Mouse (Mus musculus) heart, adult 2 months (tissue): ENCODE data around the gene Rapgef5. TPM values are rescaled to one million over a fixed set of nuclear protein-coding genes. Genes with fewer than 3 reads are reported as not detected.
A peak's percentile ranks its signal among the peaks of the same experiment; 100 is the strongest.

ENCODE experiments used
- DNase-seq, 2 experiments: peaks; one replicate each; pipeline ENCODE4 v3.0.0; 2021
- H3K27ac ChIP-seq: fragments of 200-600 bp; 2 replicates; pipeline ENCODE4 v1.8.1; 2022
- H3K27me3 ChIP-seq: fragments of 200-500 bp; 2 replicates; pipeline ENCODE4 v1.6.1; 2012; ENCODE audit warnings: mild to moderate bottlenecking, low read length, inconsistent platforms, mixed read lengths; ENCODE audit not compliant: control insufficient read depth, insufficient read depth
- H3K36me3 ChIP-seq: fragments of 200-500 bp; 2 replicates; pipeline ENCODE4 v1.6.1; 2012; ENCODE audit warnings: low read length, inconsistent platforms; ENCODE audit not compliant: control insufficient read depth, insufficient read depth
- H3K4me1 ChIP-seq: fragments of 200-500 bp; 2 replicates; pipeline ENCODE4 v1.6.1; 2011; ENCODE audit warnings: low read length; ENCODE audit not compliant: control insufficient read depth, insufficient read depth
- H3K4me3 ChIP-seq: fragments of 200-600 bp; 2 replicates; pipeline ENCODE4 v1.8.1; 2022
- H3K79me2 ChIP-seq: fragments of 200-500 bp; replicated peaks from 2 replicates; pipeline ENCODE4 v1.6.1; 2012; ENCODE audit warnings: mild to moderate bottlenecking, inconsistent platforms, low read length, moderate library complexity, mixed read lengths; ENCODE audit not compliant: control insufficient read depth, insufficient read depth
- H3K9ac ChIP-seq: fragments of 200-500 bp; 2 replicates; pipeline ENCODE4 v1.6.1; 2012; ENCODE audit warnings: low read depth, mild to moderate bottlenecking, control low read depth, inconsistent platforms, low read length, mixed read lengths
- CTCF ChIP-seq: fragments of 200-600 bp; IDR thresholded peaks from 2 replicates; pipeline ENCODE4 v1.8.1; 2022; ENCODE audit warnings: antibody characterized with exemption, mild to moderate bottlenecking, moderate library complexity
- EP300 ChIP-seq: fragments of 200-500 bp; IDR thresholded peaks from 2 replicates; pipeline ENCODE4 v1.6.1; 2011; ENCODE audit warnings: low read depth, low read length, control low read depth; ENCODE audit not compliant: insufficient read depth
- POLR2A ChIP-seq: fragments of 200-500 bp; IDR thresholded peaks from 2 replicates; pipeline ENCODE4 v1.6.1; 2011; ENCODE audit warnings: mild to moderate bottlenecking, low read depth, low read length, control low read depth; ENCODE audit not compliant: insufficient read depth
- WGBS: fragments of 180-500 bp; shearing (Covaris S2); methylation state at CpG from one replicate; pipeline ENCODE4 v1.1.7; 2018; 5-methylcytosine and 5-hydroxymethylcytosine counted together
- intact Hi-C: fragments of 180-260 bp; cut with DNase I; formaldehyde crosslinking; loops from one replicate; pipeline ENCODE4 v1.15.1; 2025
- polyA plus RNA-seq: library from polyadenylated mRNA; depleted of rRNA; stranded (reverse); fragments of >200 nt; gene quantifications from 2 replicates; pipeline ENCODE4 v1.2.3, GENCODE M21; 2012
- total RNA-seq, 2 experiments: library from RNA; stranded (reverse); gene quantifications; 2 replicates each; pipeline ENCODE4 v1.2.3; 2021

Rapgef5 gene
- total and polyA plus RNA-seq, 3 experiments: 11.4 to 33.0 (median 29.9) TPM

GRCm38 (mm10) chr12:117771156-117771555 lies 254.9 kb downstream of the Rapgef5 start:
- no peak for DNase-seq
- Histone ChIP-seq H3K27me3 (no peaks in the 10 kb centered on the region), H3K9ac (no peak overlapping the region), H3K4me1 (no peaks in the 10 kb centered on the region), H3K27ac (no peak overlapping the region), H3K79me2 (no peaks in the 10 kb centered on the region), H3K4me3 (no peak overlapping the region), H3K36me3 (no peaks in the 10 kb centered on the region)
- 88% methylated on average over 4 of the region's 4 CpGs for WGBS
- intact Hi-C loops: no loop called here
- TF ChIP-seq POLR2A: no peak
- no peak for TF ChIP-seq CTCF
- no peak for TF ChIP-seq EP300

- TF ChIP-seq EP300 (no peak), POLR2A (no peak), CTCF (peak; percentile 79)
- no peaks in the 10 kb centered on the region for H3K79me2 ChIP-seq
- H3K4me3 ChIP-seq: no peak overlapping the region
- H3K27me3 ChIP-seq: no peaks in the 10 kb centered on the region
- intact Hi-C loops: loop anchor here (2.0 kb wide), 1 partner anchor 80 kb away; no protein-coding TSS in a partner anchor
- peak in 1 of 2 experiments; percentile 59 for DNase-seq
- no peaks in the 10 kb centered on the region for H3K36me3 ChIP-seq
- H3K4me1 ChIP-seq: no peaks in the 10 kb centered on the region
- H3K9ac ChIP-seq: no peak overlapping the region
- no peak overlapping the region for H3K27ac ChIP-seq
- 6% methylated on average over 2 of the region's 2 CpGs for WGBS
These were observed 256.4 kb downstream of the Rapgef5 start for GRCm38 (mm10) chr12:117772638-117773037.

- Histone ChIP-seq H3K79me2 (no peaks in the 10 kb centered on the region), H3K27ac (no peak overlapping the region), H3K9ac (no peak overlapping the region), H3K4me3 (no peak overlapping the region), H3K36me3 (no peaks in the 10 kb centered on the region), H3K27me3 (no peaks in the 10 kb centered on the region), H3K4me1 (no peaks in the 10 kb centered on the region)
- no peak for TF ChIP-seq CTCF
- 58% methylated on average over 5 of the region's 5 CpGs for WGBS
- intact Hi-C loops: no loop called here
- DNase-seq: no peak
These were observed 260.6 kb downstream of the Rapgef5 start for GRCm38 (mm10) chr12:117776841-117777240.

GRCm38 (mm10) chr12:117781360-117781759 lies 265.1 kb downstream of the Rapgef5 start:
- no peak overlapping the region for H3K9ac ChIP-seq
- H3K27ac ChIP-seq: no peak overlapping the region
- H3K4me1 ChIP-seq: no peaks in the 10 kb centered on the region
- H3K36me3 ChIP-seq: no peaks in the 10 kb centered on the region
- no peaks in the 10 kb centered on the region for H3K27me3 ChIP-seq
- TF ChIP-seq CTCF: no peak
- TF ChIP-seq EP300: no peak
- TF ChIP-seq POLR2A: no peak
- intact Hi-C loops: no loop called here
- no peak overlapping the region for H3K4me3 ChIP-seq
- H3K79me2 ChIP-seq: no peaks in the 10 kb centered on the region
- WGBS: 57% methylated on average over 2 of the region's 2 CpGs
- DNase-seq: no peak

GRCm38 (mm10) chr12:117783426-117783825 lies 267.1 kb downstream of the Rapgef5 start:
- Histone ChIP-seq H3K79me2 (no peaks in the 10 kb centered on the region), H3K27me3 (no peaks in the 10 kb centered on the region), H3K4me1 (no peaks in the 10 kb centered on the region), H3K4me3 (no peak overlapping the region), H3K27ac (no peak overlapping the region), H3K9ac (no peak overlapping the region), H3K36me3 (no peaks in the 10 kb centered on the region)
- 67% methylated on average over 1 of the region's 1 CpGs for WGBS
- TF ChIP-seq POLR2A (no peak), CTCF (no peak), EP300 (no peak)
- no peak for DNase-seq
- intact Hi-C loops: no loop called here

- H3K79me2 ChIP-seq: no peaks in the 10 kb centered on the region
- intact Hi-C loops: no loop called here
- no peak overlapping the region for H3K4me3 ChIP-seq
- WGBS: 50% methylated on average over 6 of the region's 6 CpGs
- H3K27ac ChIP-seq: no peak overlapping the region
- H3K4me1 ChIP-seq: no peaks in the 10 kb centered on the region
- no peak overlapping the region for H3K9ac ChIP-seq
- no peak for TF ChIP-seq EP300
- no peak for TF ChIP-seq CTCF
- TF ChIP-seq POLR2A: no peak
- no peaks in the 10 kb centered on the region for H3K27me3 ChIP-seq
- H3K36me3 ChIP-seq: no peaks in the 10 kb centered on the region
- DNase-seq: no peak
These were observed 270.3 kb downstream of the Rapgef5 start for GRCm38 (mm10) chr12:117786621-117787020.
